Mouse (Mus musculus) ZHBTc4 (cell line): ENCODE measurements around the gene Ifrd1.

Source experiments
- DNase-seq: peaks from one replicate; pipeline ENCODE4 v3.0.0-alpha.2; 2011; ENCODE audit warnings: low read depth, low spot score

Gene Ifrd1

DNA sequence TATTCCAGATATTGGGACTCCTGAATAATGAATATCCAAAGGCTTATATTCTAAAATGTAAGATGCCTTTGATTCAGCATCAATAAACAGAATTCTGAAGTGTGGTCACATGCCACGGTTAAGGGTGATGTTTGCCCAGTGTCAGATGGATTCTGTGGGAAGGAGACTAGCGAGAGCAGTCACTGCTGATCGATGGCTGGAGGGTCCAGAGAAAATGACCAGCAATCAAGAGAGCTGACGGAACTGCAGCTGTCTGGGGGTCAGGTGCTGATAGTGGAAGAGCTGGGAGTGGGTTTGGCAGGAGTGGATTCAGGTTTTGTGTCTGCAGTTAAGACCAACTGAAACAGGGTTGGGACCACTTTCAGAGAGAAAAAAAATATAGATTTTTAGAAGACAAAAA, 5.1 kb downstream of the Ifrd1 start:
- DNase-seq, result no peak

DNA sequence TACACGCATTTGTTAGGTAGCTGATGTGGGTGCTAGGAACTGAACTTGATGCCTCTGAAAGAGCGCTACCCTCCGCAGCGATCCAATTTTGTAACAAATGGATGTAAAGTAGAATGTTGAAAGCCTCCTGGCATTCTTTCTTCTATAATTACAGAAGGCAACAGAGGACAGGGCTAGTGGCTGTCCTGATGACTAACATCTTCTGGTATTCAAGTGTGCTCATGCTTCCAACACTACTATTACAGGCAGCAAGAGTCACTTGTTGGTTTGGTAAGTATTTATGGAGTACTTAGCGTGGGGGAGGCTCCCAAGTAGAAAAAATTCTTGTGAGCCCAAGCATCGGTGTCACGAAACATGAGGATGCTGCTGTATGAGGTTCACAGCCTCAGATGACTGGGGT, 9.1 kb downstream of the Ifrd1 start:
- no peak for DNase-seq

DNA sequence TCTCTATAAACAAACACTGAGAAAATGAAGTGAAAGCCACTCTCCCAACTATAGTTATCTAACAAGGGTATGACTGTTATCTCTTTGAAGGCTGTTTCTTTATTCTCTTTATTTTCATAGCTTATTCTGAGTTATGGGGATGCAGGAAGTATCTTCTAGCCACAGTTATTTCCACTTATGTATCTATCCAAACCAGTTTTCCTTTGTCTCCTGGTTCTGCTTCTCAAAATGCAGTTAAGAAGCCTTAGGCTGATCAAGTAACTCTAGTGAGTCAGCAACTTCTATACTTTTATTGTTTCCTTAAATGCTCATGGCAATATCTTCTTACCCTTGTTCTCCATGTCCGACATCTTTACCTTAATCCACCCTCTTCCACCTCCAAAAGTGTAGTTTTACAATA, 16.1 kb downstream of the Ifrd1 start:
- no peak for DNase-seq

- no peak for DNase-seq
Observed at GRCm38 (mm10) chr12:40231632-40232031, 16.7 kb downstream of the Ifrd1 start.

DNA sequence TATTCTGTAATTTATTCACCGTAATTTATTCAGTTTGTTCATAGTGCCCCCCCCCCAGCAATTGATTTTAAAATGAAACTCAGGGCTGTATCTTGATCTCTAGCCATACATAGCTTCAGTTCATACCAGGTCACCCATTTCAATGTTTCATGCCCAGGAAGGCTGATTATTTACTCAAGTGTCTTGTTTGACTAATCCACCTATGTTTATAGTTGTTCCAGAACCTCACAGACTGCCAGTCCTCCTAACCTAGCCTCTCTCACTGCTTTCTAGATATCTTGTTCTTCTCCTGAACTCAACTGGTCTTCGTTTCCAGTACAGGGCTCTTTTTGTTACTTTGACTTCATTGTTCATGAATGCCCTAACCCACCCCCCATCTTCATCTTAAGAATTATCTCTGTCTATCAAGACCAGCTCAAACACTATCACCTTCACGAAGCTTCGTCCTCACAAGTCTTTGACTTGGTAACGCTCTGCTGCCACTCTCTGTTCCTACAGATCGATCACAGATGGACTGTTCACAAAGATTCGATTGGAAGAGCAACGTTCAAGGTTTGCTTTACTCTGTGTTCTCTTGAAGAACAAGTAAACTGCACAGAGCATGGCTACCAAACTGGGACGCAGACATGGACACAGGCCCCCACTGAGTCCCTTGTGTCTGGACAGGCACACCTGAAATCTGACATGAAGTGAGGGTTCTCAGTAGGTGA, 24.0 kb downstream of the Ifrd1 start:
- no peak for DNase-seq

GRCm38 (mm10) chr12:40223676-40224075, 24.6 kb downstream of the Ifrd1 start:
- DNase-seq, result no peak

DNA sequence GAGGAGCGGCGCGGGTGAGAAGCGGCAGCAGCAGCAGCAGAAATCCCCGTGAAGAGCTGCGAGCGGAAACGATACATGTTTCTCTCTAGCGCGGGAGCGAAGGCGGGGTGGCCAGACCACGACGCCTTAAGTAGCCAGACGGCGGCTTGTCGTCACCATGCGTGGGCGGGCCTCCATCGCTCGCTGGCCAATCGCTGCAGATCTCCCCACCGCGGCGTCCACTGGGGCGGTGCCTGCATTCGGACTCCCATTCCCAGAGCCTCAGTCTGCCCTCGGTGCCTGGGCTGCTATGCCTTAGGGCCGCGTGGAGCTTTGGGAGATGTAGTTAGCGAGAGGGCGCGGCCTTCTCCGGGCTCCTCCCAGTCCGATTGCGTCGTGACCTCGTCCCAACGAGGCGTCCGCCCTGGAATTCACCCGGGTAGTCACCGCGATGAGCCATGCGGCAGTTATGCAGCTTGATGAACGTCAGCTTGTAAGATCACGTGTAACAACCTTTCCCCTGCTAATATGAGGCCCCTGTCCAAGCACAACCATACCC, 25.2 kb downstream of the Ifrd1 start:
- DNase-seq, result peak; percentile 99

DNA sequence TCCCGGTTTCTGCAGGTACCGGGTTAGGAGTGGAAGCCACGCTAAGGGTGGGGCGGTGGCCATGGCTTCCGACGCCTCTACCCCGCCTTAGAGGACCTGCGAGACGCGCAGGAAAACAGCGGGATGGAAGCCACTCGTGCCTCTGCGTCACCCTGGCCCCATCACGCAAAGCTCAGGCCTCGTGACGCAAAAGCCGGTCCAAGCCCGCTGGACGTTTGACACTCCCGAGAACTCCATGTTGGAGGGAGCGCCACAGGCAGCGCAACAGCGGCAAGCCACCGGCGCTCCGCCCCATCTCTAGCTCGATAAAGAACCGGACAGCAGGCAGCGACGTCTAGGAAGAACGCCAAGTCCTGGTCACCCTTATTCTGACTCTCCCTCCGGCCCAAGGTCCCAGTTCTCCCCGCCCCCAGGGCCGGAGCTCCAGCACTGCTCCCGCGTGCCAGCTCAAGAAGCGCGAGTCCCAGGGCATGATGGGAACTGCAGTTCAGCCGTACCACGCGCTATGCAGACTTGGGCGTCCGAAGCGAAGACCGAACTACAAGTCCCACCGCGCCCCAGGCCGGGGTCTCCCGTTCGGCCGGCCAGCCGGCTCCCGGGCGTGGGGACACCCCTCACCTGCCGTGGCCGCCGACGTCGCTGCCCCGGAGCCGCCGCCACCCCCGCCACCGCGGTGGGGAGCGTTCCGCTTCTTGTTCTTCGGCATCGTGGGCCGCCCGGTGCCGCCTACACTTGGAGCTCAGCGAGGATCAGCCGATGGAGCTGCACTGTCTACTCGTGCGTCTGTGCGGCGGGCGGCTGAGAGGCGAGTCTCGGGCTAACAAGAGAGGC, 25.8 kb downstream of the Ifrd1 start:
- DNase-seq, result peak; percentile 98

GRCm38 (mm10) chr12:40221611-40222010, 26.7 kb downstream of the Ifrd1 start:
- DNase-seq, result no peak

DNA sequence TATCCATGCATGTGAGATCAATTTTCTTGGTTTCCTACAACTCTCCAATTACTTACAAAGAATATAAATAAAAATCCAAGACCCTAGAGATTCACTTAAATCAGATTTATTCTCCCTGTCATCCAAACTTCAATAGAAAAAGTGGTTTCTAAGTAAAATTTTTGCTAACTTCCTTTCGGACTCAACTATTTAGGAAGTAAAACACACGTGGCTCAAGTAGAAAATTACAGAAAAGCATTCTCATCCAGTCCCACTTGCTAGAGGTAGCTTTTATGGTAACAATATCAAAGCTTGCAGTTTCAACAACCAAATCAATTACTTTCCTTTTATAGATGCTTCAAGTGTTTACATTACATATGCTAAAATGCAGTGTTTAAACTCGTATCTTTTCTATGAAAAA, 27.4 kb downstream of the Ifrd1 start:
- no peak for DNase-seq

DNA sequence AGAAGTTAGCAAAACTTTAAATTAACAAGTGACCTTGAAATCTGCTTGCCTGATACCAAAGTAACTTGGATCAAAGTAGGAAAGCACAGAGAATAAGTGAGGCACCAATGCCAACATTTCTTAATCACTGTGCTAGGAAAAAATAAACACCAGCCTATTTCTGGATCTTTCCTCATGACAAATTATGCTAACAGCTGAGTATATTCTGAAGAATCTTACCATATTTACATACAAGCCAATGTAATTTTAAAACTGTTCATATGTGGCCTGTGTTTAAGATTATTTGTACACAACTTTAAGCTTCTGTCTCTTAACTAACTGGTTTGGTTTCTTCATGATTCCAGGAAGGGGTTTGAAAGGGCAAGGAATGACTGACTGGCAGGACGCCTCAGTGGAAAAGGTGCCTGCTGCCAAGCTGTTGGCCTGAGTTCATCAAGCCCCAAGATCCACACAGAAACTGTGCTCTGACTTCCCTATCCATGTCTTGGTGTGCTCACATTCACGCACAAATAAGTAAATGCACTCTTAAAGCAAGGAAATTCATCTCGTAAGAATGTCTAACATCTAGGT, 28.2 kb downstream of the Ifrd1 start:
- DNase-seq, result no peak

DNA sequence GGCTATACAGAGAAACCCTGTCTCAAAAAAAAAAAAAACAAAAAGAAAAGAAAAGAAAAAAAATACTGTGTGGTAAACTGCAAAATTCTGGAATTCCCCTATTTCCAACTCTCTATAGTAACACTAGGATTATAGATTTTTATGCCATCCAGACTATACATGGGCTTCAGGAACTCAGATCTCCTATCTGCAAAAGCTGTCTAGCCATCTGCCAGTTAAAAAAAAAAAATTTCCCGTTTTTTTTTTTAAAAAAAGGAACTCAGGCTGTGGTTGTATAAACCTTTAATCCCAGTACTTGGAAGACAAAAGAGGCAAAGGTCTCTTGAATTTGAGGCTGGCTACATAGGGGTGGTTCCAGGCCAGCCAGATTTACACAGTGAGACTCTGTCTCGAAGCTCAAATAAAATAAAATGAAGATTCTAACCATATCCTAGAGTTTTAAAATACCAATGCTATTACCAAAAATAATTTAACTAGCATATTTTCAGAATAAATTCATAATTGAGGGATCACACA, 29.8 kb downstream of the Ifrd1 start:
- no peak for DNase-seq

GRCm38 (mm10) chr12:40217776-40218175, 30.5 kb downstream of the Ifrd1 start:
- no peak for DNase-seq

DNA sequence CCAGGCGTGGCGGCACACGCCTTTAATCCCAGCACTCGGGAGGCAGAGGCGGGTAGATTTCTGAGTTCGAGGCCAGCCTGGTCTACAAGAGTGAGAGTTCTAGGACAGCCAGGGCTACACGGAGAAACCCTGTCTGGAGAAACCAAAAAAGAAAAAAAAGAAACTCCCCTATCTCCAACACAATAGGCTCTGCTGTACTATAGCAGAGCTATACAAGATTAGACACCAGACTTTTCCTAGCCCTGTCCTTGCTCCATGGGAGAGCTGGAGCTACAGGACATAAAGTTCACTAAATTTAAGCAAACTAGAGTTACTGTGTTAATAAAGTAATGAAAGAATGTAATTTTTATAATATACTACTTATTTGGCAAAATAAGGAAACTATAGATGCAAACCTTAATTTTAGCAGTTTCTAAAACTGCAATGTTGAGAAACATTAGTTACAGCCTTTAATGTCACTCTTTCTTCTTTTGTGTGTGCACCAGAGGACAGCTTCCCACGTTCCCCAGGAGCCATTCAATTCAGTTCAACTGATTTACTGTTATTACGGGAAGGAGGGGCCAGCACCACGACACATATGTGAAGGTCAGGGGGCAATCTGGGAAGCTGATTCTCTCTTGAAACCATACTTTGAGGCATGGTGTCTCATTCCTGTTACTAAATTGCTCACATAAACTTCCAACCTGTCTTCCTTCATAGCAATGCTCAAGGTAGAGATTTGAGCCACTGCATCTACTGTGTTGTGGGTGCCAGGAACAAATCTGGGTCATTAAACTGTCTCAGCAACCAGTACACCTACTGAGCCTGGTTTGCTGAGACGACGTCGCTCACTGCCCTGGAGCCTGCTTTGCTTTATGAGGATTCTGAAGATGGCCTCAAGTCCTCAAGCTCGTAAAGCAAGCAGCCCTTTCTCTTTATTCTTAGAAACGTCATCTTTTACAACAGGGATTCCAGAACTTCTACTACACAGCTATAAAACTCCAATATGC, 33.1 kb downstream of the Ifrd1 start:
- DNase-seq, result no peak

DNA sequence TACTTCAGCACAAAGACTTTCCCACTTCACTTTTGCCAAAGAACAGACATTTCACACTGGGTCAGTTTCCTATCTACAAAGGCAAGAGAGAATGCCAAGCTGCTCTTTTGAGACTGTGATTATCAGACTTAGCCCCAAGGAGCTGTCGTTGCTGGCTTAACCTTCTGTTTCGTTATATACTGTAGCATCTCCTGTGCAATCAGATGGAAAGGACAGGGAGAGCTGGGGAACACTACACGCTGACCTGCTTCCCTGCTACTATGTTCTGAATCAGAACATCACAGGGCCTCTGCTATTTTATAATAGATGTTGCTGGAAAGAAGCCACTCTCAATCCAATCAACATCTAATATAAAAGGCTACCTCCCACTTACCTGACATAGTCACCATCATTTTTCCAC, 39.3 kb downstream of the Ifrd1 start:
- no peak for DNase-seq

DNA sequence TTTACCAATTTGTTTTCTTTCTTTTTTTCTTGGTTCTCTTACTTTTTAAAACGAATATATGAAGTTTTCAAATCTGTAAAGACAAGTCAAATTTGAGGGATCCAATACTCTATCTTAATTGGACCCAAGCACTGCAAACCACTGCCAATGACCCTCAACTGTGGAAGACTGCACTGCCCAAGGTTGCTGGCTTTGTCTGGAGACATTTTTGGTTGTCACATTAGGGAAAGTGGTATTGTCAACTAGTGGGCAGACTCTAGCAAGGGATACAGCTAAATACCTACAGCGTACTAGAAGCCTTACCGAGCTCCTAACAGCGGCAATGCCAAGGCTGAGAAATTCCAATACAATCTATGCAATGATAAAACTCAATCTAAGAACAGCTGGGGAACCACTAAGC, 40.4 kb downstream of the Ifrd1 start:
- DNase-seq, result no peak

- DNase-seq, result no peak
Observed at GRCm38 (mm10) chr12:40202161-40203035, 45.9 kb downstream of the Ifrd1 start.

GRCm38 (mm10) chr12:40200484-40201235, 47.6 kb downstream of the Ifrd1 start:
- DNase-seq, result no peak

GRCm38 (mm10) chr12:40199795-40200402, 48.4 kb downstream of the Ifrd1 start:
- peak; percentile 81 for DNase-seq
